Mouse (Mus musculus) CH12.LX (cell line): Measurements from ENCODE around the gene Sim2.

Experiments
- BHLHE40 ChIP-seq: IDR thresholded peaks from 2 replicates; pipeline ENCODE4 v1.6.1; 2011; ENCODE audit warnings: mild to moderate bottlenecking, low read depth, low read length, improper control_type of control experiment
- CTCF ChIP-seq, 2 experiments: IDR thresholded peaks in 1 of 2; conservative IDR thresholded peaks in 1 of 2; 2 replicates each; pipeline ENCODE4 v1.5.1; 2011 to 2012; ENCODE audit warnings: low read depth in 2 of 2, low read length in 2 of 2, improper control_type of control experiment in 1 of 2, inconsistent platforms in 1 of 2, mild to moderate bottlenecking in 1 of 2, moderate library complexity in 1 of 2
- EP300 ChIP-seq: IDR thresholded peaks from 2 replicates; pipeline ENCODE4 v1.6.1; 2011; ENCODE audit warnings: low read length, improper control_type of control experiment
- ETS1 ChIP-seq: conservative IDR thresholded peaks from 2 replicates; pipeline ENCODE4 v1.6.1; 2012; ENCODE audit warnings: low read depth, mild to moderate bottlenecking, inconsistent platforms, low read length, improper control_type of control experiment, moderate library complexity
- KAT2A ChIP-seq: IDR thresholded peaks from 2 replicates; pipeline ENCODE4 v1.6.1; 2012; ENCODE audit warnings: low read length, improper control_type of control experiment, inconsistent platforms; ENCODE audit not compliant: insufficient replicate concordance
- MAFK ChIP-seq: IDR thresholded peaks from 2 replicates; pipeline ENCODE4 v1.6.1; 2011; ENCODE audit warnings: low read length, improper control_type of control experiment; ENCODE audit not compliant: insufficient replicate concordance
- MAZ ChIP-seq: IDR thresholded peaks from 2 replicates; pipeline ENCODE4 v1.6.1; 2012; ENCODE audit warnings: low read depth, mild to moderate bottlenecking, inconsistent platforms, low read length, improper control_type of control experiment, moderate library complexity
- MYC ChIP-seq: IDR thresholded peaks from 2 replicates; pipeline ENCODE4 v1.6.1; 2011; ENCODE audit warnings: low read depth, mild to moderate bottlenecking, improper control_type of control experiment, low read length
- PAX5 ChIP-seq: IDR thresholded peaks from 2 replicates; pipeline ENCODE4 v1.6.1; 2012; ENCODE audit warnings: low read length, inconsistent platforms, mixed read lengths
- POLR2A ChIP-seq: IDR thresholded peaks from 2 replicates; pipeline ENCODE4 v1.6.1; 2011; ENCODE audit warnings: low read depth, mild to moderate bottlenecking, improper control_type of control experiment, low read length
- TCF12 ChIP-seq: IDR thresholded peaks from 2 replicates; pipeline ENCODE4 v1.6.1; 2014; ENCODE audit warnings: low read depth, mild to moderate bottlenecking, inconsistent platforms, low read length, improper control_type of control experiment

DNA sequence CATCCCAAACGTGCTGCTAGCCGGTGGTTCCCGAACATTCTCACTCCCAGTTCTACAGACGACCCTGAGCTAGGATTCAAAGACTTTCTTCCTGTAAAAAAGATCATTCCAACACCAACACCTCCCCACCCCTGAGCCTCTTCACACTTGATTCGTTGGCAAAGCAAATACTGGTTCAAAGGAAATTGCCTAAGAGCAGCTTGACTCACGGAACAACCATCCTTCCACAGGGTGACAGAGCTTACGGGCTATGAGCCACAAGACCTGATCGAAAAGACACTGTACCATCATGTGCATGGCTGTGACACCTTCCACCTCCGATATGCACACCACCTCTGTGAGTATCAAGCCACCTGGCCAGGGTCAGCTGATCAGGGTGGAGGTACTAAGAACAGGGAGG lies 30.0 kb downstream of the Sim2 start:
- TF ChIP-seq BHLHE40, result no peak
- no peak for TF ChIP-seq ETS1
- no peak for TF ChIP-seq CTCF (conservative IDR thresholded peaks at IDR 0.05 in 1 of 2, IDR thresholded peaks at IDR 0.05 in 1 of 2; ENCODE audit: low read depth in 2 of 2, low read length in 2 of 2)
- TF ChIP-seq MAZ, result no peak
- TF ChIP-seq EP300, result no peak
- TF ChIP-seq POLR2A, result no peak
- TF ChIP-seq MYC, result no peak
- no peak for TF ChIP-seq MAFK
- no peak for TF ChIP-seq PAX5
- TF ChIP-seq KAT2A, result no peak
- no peak for TF ChIP-seq TCF12
